Mouse (Mus musculus): Measurements from ENCODE around the gene Pgpep1.

Gene Pgpep1

DNA sequence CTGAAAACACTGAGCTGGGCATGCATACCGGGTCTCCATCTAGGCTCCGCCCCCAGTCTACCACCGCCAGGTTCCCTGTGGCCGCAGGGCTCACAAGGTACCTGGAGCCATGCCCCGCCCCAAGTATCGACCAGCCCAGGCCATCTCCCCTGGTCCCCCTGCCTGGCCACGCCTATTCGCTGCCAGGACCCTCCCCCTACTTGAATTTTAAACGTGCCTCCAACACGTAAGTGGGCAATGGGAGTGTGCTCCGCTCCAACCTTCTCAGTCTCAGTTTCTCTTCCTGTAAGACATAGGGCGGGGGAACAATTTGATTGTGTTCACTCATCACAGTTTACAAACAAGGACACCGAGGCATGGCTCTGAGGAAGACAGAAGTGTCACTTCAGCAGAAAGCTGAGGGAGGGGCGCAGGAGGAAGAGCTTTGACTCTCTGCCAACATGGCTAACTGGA is at the start of gene Pgpep1:
Gene Pgpep1, minus strand, starts transcription at position 116 of the 453 bp plus-strand sequence.
- DNase-seq (ENCODE audit: low read depth, low spot score) = no peak

DNA sequence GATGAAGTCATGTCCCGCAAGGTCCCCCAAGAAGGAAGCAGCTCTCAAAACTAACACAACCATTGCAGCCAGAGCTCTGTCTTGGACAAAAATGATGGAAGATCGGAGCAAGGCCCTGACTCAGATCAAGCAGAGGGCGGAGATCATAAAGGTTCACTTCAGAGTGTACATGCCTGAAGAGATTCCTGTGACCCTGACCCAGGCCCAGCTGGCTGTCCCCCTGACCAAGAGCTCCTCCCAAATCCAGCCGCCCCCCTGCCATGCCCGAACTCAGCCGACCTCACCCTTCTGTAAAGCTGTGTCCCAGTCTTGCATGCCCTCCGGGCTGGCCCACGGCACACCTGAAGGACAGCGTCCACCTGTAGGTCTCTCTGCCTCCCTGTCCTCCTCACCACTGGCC is 49.6 kb upstream of the Pgpep1 start:
- no peak for DNase-seq (ENCODE audit: low read depth, low spot score)

DNA sequence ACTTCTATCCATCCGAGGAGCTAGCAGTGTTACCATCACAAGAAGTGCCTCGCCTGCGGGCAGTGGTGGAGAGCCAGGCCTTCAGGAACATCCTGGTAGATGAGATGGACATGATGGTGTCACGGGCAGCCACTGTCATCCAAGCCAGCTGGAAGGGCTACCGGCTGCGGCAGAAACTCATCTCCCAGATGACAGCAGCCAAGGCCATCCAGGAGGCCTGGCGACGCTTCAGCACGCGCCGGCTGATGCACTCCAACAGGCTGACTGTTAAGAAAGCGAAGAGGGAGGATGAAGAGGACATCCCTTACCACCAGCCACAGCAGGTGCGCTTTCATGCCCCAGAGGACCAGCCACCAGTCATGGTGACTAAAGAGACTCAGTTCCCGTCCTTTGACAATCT is 48.1 kb upstream of the Pgpep1 start:
- DNase-seq (ENCODE audit: low read depth, low spot score) = no peak

DNA sequence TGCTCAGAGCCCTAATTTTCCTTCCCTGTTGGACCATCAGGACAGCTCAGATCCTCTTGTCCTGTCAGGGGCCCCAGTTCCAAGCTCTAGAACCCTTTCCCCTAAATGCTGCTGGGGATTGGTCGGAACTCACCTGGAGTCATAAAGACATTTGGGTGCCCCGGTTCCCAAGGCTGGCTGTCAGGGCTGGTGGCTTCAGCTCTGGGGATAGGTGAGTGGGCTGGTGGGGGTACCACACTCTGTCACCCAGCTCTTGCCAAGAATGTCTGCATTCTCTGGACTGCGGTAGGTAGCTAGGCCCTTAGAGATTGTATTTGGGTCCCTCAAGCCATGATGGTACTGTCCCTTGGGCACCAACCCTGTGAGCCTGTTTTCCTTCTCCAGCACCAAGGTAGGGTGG is 43.1 kb upstream of the Pgpep1 start, which contains the start of gene Iqcn:
Gene Iqcn, plus strand, starts transcription at position 171 of the 400 bp plus-strand sequence.
- DNase-seq (ENCODE audit: low read depth, low spot score) = no peak

DNA sequence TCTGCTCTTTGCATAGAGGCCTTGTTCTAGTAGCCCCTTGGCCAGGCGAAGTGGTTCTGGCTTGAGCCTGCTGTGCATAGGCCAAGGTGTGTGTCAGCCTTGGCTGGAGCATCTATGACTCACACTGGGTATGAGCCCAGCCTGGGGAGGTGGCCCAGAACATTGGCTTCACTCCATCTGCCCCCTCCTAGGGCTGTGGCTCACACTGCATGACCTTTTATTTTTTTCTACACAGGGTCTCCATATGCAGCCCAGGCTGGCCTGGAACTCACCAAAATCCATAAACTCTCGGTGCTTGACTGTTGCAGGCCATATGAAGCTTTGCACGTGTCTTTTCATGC is 42.6 kb upstream of the Pgpep1 start:
- no peak for DNase-seq (ENCODE audit: low read depth, low spot score)

DNA sequence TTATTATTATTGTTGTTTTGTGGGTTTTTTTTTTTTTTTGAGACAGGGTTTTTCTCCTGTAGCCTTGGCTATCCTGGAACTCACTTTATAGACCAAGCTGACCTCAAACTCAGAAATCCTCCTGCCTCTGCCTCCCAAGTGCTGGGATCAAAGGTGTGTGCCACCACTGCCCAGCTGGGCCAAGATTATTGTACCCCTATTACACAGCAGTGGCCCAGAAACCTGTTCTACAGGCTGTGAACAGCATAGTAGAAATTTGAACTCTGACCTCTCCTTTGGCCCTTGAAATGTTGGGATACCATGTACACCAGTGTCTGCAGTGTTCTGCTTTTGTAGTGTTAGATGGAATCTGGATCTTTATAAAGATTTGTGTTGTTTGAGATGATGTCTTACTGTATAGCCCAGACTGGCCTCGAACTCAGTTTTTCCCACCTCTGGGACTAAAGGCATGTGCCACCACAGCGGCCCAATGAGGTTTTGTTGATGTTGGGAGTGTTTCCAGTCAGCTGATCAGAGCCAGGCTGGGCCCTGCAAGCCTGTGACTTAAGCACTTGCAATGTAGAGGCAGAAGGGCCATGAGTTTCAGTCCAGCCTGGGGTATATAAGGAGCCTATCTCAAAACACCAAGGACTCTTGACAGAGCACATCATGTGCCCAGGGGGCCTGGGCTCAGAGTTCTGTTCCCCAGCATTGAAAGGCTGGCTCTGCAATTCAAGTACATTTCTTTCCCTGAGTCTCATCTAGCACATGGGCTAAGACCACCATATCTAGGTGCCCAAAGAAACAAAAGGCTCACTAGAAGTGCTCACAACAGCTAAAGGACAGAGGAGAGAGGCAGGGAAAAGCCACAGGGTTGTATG is 42.0 kb upstream of the Pgpep1 start:
- no peak for DNase-seq (ENCODE audit: low read depth, low spot score)

DNA sequence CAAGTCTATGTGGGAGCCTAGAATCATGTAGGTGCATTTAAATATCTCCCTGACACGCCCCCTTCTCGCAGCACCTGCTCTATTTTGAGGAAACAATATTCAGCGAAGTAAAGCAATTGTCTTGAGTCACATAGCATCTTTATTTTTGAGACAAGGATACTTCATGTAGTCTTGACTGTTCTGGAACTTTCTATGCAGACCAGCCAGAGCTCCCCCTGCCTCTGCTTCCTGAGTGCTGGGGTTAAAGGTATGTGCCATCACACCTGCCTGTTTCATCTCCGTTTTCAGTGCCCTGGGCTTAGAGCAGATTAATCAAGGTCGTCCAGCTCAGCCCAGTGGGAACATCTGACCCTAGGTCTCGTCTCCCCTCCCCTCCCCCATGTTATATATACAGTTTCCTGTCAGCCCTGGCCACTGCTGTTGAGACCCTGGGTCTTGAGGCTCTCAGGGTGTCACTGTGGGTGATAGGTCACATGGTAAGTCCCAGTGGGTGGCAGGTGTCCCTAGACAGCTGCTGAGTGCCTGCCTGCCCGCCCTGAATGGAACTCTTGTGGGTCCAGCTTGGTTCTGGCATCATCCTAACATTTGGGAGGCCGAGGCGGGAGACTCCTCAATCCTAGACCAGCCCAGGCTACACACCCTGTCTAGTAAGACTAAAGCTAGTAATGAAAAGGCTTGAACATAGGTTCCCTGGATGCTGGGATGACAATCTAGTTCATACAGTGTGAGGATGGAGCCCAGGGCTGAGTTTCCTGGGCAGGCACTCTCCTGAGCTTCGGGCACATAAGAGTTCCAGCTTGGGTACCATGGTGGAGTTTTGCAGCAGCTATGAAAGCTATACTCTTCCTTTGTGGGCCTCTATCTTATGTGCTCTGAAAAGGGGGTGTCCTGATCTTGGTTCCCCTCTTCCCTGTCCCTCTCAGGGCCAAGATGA is 41.1 kb upstream of the Pgpep1 start:
- DNase-seq (ENCODE audit: low read depth, low spot score) = no peak

DNA sequence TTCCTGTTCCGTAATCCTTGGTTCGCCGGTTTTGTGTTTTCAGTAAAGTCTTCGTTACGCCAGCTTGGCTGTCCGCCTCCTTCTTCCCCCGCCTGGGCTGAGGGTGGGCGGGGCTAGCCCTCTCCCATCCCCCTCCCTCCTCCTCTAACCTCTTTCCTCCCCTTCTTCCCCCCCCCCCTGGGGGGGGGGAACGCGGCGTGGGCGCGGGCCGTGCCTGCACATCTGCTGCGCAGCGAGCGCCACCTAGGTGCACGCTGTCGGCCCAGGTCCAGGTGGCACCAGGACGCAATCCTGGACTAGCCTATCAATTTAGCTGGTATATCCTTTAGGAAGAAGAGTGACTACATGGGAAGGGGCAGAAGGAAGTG is 40.4 kb upstream of the Pgpep1 start:
- DNase-seq (ENCODE audit: low read depth, low spot score) = peak; percentile 82

DNA sequence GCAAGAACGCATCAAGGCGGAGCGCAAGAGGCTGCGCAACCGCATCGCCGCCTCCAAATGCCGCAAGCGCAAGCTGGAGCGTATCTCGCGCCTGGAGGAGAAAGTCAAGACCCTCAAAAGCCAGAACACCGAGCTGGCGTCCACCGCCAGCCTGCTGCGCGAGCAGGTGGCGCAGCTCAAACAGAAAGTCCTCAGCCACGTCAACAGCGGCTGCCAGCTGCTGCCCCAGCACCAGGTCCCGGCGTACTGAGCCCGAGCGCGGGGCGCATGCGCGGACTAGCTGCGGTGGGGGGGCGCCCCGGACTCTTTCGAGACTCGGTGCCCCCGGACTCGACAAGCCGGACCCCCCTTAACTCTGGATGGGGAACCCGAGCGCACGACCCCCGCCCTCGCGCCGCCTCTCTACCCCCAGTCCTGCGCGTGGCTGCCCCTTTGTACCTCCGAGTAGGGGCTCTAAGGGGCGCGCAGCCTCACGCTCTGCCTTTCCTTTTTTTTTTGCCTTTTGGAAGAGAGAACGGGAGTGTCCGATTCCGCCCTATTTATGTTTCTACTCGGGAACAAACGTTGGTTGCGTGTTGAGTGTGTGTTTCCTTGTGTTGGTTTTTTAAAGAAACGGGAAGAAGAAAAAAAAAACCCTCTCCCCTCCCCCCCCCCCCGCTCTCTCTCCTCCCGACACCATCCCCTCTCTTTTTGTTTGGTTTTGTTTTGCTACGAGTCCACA is 39.8 kb upstream of the Pgpep1 start:
- no peak for DNase-seq (ENCODE audit: low read depth, low spot score)

DNA sequence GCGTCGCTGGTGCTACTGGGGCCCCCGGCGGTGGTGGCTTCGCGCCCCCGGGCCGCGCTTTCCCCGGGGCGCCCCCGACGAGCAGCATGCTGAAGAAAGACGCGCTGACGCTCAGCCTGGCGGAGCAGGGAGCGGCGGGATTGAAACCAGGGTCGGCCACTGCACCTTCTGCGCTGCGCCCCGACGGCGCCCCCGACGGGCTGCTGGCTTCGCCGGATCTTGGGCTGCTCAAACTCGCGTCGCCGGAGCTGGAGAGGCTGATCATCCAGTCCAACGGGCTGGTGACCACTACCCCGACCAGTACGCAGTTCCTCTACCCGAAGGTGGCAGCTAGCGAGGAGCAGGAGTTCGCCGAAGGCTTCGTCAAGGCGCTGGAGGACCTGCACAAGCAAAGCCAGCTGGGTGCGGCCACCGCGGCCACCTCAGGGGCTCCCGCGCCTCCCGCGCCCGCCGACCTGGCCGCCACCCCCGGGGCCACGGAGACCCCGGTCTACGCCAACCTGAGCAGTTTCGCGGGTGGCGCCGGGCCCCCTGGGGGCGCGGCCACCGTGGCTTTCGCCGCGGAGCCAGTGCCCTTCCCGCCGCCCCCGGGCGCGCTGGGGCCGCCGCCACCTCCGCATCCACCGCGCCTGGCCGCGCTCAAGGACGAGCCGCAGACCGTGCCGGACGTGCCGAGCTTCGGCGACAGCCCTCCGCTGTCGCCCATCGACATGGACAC is 39.1 kb upstream of the Pgpep1 start:
- DNase-seq (ENCODE audit: low read depth, low spot score) = no peak

DNA sequence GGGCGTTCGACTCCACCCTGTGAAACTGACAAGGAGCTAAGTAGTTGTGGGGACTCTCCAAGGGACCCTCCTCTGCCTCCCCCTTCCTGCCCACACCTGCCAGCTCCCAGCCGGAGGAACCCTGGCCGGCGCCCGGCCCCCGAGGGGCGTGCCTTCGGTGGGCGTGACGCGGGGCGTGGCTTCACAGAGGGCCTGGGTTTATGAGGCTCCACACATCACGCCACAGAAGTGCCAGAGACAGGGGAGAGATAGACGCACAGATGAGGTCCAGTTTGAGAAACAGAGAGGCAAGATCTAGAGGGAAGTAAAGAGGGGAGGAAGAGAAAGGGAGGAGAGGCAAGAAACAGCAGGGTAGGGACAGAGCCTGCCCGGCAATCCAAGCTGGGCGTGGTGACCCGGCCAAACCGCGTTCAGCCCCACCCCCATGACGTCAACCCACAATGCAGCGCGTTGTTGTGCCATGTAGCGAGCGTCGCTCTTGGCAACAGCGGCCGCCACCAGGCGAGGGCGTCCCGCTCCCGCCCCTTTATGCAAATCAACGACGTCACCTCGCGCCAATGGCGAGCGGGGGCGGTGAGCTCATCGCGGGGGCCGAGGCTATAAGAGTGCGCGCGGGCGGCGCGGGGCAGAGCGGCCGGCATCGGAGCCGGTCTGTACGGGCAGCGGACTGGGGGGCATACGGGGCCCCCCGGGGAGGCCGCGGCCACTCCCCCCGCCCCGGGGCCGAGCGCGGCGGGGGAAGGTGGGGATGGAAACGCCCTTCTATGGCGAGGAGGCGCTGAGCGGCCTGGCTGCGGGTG is 38.3 kb upstream of the Pgpep1 start, which contains the start of gene Jund:
Gene Jund, plus strand, starts transcription at position 640 of the 800 bp plus-strand sequence.
- peak; percentile 95 for DNase-seq (ENCODE audit: low read depth, low spot score)

DNA sequence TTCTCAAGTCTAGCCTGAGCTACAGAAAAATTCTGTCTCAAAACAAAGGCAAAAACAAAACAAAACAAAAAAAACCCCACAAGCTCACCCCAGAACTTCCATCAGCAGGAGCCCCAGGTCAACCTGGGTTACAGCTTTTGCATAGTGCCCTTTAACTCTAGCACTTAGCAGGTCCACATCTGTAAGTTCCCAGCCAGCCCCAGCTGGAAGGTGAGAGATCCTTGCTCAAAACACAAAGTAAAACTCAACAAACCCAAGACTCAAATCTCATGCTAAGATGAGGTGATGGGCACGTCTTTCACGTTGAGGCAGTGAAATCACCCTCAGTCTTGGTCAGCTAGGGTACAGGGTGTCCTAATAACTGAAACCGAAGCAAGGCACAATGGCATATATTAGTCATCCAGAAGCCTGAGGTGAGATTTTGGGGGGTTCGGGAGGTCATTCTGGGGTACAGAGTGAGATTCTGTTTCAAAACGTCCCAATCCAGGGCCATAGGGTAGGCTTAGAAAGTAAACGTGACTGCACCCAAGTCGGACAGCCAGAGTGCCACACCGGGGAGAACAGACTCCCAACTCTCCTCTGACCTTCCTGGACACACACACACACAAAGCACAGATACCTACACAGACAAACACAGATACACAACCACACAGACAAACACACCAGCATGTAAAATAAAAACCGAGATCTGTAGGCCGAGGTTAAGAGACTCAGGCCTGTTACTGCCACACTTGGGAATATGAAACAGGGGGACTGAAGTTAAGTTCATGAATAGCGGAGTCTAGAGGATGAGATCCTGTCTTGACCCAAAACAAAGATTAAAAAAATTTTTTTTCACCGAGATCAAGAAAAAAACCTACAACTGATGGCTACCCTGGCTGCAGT is 37.4 kb upstream of the Pgpep1 start:
- no peak for DNase-seq (ENCODE audit: low read depth, low spot score)

DNA sequence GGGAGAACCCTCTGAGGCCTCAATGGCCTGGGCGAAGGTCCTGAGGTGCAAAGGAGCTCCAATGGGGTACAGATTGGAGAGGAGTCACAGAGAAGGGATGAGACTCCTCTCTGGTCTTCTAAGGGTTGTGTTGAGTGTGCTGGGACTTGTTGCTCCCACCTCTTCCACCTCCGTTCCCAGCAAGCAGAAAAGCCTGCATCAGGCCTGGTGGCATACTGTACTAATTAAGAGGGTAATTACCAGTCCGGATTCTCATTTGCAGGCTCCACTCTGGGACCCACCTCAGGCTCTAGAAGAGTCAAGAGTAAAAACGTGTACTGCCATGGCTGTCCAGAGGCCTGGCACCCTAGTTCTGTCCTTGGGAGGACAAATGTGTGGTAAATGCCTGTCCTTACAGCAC is 36.8 kb upstream of the Pgpep1 start:
- no peak for DNase-seq (ENCODE audit: low read depth, low spot score)

DNA sequence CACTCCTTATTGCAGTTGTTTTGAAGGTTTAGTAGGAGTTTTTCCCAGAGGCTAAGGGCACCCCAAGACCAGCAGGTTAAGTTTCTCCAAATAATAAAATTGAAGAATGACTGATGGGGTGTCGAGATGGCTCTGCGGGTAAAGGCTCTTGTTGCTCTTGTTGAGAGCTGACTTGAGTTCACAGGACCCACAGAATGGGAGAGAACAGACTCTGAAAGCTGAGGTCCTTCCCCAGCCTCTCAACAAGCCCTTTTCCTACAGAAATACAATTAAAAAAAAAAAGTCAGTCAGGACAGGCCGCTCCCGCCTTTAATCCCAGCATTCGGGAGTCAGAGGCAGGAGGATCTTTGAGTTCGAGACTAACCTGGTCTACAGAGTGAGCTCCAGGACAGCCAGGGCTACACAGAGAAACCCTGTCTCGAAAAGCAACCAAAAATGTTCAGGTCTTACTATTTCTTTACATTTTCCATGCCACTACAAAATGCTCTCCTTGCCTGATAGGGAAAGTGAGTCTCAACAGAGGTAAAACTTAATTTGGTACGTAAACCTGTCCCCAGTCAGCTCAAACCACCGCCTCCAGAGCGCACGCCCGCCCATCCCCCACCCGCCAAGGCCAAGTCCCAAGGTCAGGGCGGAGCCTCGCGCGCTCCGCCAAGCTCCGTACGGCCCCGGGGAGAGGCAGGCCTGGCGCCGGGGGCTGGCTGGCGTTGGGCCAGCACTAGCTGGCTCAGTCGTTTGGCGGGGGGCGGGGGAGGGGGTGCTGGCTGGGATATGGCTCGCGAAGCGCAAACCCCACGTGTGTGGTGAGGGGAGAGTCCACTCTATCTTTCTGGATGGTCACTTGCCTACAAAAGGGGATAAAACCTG is 36.1 kb upstream of the Pgpep1 start:
- no peak for DNase-seq (ENCODE audit: low read depth, low spot score)

DNA sequence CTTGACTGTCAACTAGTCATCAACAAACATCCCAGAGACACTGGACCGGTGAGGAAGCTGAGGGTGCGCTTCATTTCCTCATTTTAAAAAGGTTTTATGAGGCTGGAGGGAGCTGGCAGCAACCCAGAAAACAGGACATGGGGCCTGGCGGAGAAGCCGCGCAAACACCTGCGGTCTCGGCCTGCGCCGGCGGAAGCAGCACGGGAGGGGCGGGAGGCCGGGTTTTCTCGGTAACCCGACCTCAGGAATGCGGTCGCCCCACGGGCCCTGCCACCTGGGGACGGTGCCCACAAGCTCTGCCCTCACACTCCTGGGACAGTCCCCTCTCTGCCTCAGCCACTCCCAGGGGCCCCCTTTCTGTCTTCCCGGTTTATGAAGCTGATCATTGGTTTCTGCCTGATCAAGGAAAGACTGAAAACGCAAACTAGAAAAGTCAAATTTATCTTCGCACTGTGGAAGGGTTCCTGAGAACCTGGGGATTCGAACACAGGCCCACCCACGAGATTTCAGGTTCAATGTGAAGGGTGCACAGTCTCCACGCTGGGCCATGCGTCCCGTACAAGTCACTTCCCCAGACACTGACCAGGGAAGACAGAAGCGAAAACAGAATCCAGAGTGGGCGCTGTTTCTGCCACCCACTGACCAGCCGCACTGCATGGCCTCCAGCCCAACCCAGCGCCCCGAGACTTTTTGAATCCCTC is 35.3 kb upstream of the Pgpep1 start:
- no peak for DNase-seq (ENCODE audit: low read depth, low spot score)

DNA sequence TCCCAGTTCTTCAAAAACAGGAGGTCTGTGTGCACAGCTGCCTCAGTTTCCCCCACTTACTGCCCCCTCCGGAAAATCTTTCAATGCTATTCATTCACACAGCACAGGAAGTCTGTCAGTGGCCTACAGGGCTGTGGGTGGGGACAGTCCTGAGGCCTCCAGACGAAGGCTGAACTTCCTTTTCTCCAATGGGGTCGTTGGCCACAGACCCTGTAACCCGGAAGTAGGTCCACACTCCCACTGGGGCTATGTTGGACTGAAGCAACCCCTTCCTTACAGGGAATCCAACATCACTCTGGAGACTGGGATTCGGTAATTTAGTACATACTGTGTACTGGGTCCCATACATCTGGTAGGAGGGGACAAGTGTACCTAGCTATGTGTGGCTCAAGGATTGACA is 33.4 kb upstream of the Pgpep1 start:
- DNase-seq (ENCODE audit: low read depth, low spot score) = no peak

DNA sequence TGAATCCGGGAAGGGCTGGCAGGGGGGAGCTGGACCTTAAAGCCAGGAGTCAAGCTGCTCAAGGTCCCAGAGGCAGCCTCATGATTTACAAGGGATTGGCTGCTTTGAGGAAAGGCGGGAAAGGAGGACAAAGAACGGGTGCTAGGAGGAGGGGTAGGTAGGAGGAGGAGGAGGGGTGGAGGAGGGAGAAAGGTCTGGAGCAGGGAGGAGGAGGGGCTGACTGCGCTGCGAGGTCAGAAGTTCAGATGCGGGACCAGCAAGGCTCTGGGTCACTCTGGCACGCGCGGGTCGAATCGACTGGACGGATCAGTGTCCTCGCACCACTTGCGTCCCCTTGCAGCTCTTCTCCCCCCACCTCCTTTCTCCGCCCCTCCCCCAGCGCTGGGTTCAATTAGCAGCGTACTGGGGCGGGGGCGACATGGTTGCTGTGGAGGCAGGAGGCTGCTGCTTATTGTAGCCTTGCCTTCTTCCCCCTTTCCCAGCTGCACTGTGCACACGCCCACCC is 31.6 kb upstream of the Pgpep1 start:
- DNase-seq (ENCODE audit: low read depth, low spot score) = no peak

DNA sequence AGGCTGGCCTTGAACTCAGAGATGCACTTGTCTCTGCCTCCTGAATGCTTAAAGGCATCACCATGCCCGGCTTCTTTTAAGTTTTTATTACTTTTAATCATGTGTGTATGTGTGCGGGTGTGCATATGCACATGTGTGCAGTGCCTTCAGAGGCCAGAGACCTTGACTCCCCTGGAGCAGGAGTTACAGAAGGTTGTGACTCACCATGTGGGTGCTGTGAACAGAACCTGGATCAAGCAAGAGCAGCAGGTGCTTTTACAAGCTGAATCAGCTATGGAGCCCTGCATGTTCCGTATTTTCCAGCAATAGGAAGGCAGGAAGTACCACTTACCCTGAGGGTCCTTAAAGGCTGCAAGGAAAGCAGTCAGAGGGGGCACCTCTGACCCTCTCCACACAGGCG is 31.0 kb upstream of the Pgpep1 start:
- DNase-seq (ENCODE audit: low read depth, low spot score) = no peak
